In genomic region chr8:76346832-76347231, GRCm38 (mm10) we compare ENCODE assay signal across 13 mouse cellular contexts.
DNase-seq lines count a peak whose midpoint lies in the region; ATAC-seq and TF ChIP-seq lines count a peak whose summit lies in the region.
"Had no signal": no experiment of that assay in that cellular context is flagged by ENCODE, and none has a peak within 500 bp of the region (broad histone marks: within the 10 kb centered on the region; RNA-seq: fewer than 3 reads in every experiment).

No protein-coding gene starts in this region.

- H3K27ac ChIP-seq in forebrain, embryonic 16.5 days (ENCODE audit: low read length) = no peak overlapping the region
- no peak overlapping the region for H3K27ac ChIP-seq in forebrain, embryonic 13.5 days
- H3K27ac ChIP-seq in heart, embryonic 12.5 days (ENCODE audit: poor library complexity, severe bottlenecking) = no peak overlapping the region
- H3K27ac ChIP-seq in thymus, adult 2 months (ENCODE audit: control insufficient read depth, insufficient read depth, low read length) = no peak overlapping the region
- H3K27ac ChIP-seq: left cerebral cortex, adult 2 months; limb, embryonic 13.5 days; neural tube, embryonic 15.5 days had no signal

- 65% methylated on average over 1 of the region's 1 CpGs for WGBS in forebrain, embryonic 16.5 days
- 87% methylated on average over 1 of the region's 1 CpGs for WGBS in forebrain, embryonic 13.5 days
- 88% methylated on average over 1 of the region's 1 CpGs for WGBS in heart, embryonic 12.5 days
- WGBS in thymus, adult 2 months = 90% methylated on average over 1 of the region's 1 CpGs

- no peak overlapping the region for H3K4me2 ChIP-seq in forebrain, embryonic 16.5 days (ENCODE audit: low read length)
- no peak overlapping the region for H3K4me2 ChIP-seq in forebrain, embryonic 13.5 days
- no peak overlapping the region for H3K4me2 ChIP-seq in heart, embryonic 12.5 days
- H3K4me2 ChIP-seq: limb, embryonic 13.5 days; neural tube, embryonic 15.5 days had no signal

- no peak for TF ChIP-seq POLR2A in thymus, adult 2 months (IDR thresholded peaks at IDR 0.05; ENCODE audit: control insufficient read depth, extremely low read depth, insufficient read depth, low read length, poor library complexity)

- H3K4me1 ChIP-seq in forebrain, embryonic 16.5 days (replicated peaks; ENCODE audit: control insufficient read depth, insufficient read depth, low read length) = no peaks in the 10 kb centered on the region
- no peaks in the 10 kb centered on the region for H3K4me1 ChIP-seq in forebrain, embryonic 13.5 days
- H3K4me1 ChIP-seq in heart, embryonic 12.5 days (replicated peaks) = no peaks in the 10 kb centered on the region
- no peaks in the 10 kb centered on the region for H3K4me1 ChIP-seq in thymus, adult 2 months (replicated peaks; ENCODE audit: control insufficient read depth, insufficient read depth, low read length)
- H3K4me1 ChIP-seq: limb, embryonic 13.5 days; neural tube, embryonic 15.5 days had no signal

- ATAC-seq in forebrain, embryonic 16.5 days = peak; percentile 52; the same call in 1 of the 2 replicates
- ATAC-seq in forebrain, embryonic 13.5 days = no peak
- ATAC-seq in heart, embryonic 12.5 days (ENCODE audit: insufficient number of reproducible peaks, low FRiP score) = no peak
- ATAC-seq: CD4-positive, CD25-positive, alpha-beta regulatory T cell, adult 4 months had no signal

- no peaks in the 10 kb centered on the region for H3K9me3 ChIP-seq in forebrain, embryonic 16.5 days (ENCODE audit: control insufficient read depth, low read length)
- no peaks in the 10 kb centered on the region for H3K9me3 ChIP-seq in forebrain, embryonic 13.5 days (replicated peaks)
- H3K9me3 ChIP-seq in heart, embryonic 12.5 days (replicated peaks) = no peaks in the 10 kb centered on the region
- H3K9me3 ChIP-seq: limb, embryonic 13.5 days; neural tube, embryonic 15.5 days had no signal

- no peaks in the 10 kb centered on the region for H3K36me3 ChIP-seq in forebrain, embryonic 16.5 days (ENCODE audit: control insufficient read depth, insufficient read depth)
- no peaks in the 10 kb centered on the region for H3K36me3 ChIP-seq in forebrain, embryonic 13.5 days (ENCODE audit: poor library complexity, severe bottlenecking)
- H3K36me3 ChIP-seq in heart, embryonic 12.5 days = no peaks in the 10 kb centered on the region
- no peaks in the 10 kb centered on the region for H3K36me3 ChIP-seq in thymus, adult 2 months (ENCODE audit: control insufficient read depth, insufficient read depth, low read length)
- H3K36me3 ChIP-seq: limb, embryonic 13.5 days; neural tube, embryonic 15.5 days had no signal

- TF ChIP-seq CTCF in thymus, adult 2 months (IDR thresholded peaks at IDR 0.05; ENCODE audit: borderline replicate concordance, control insufficient read depth, extremely low read depth, insufficient read depth, low read length, poor library complexity) = no peak

- H3K9ac ChIP-seq in forebrain, embryonic 16.5 days (replicated peaks; ENCODE audit: low read depth, low read length) = no peak overlapping the region
- no peak overlapping the region for H3K9ac ChIP-seq in forebrain, embryonic 13.5 days
- H3K9ac ChIP-seq in heart, embryonic 12.5 days = no peak overlapping the region
- H3K9ac ChIP-seq: limb, embryonic 13.5 days; neural tube, embryonic 15.5 days had no signal

- H3K4me3 ChIP-seq in forebrain, embryonic 16.5 days (replicated peaks; ENCODE audit: low read length) = no peak overlapping the region
- no peak overlapping the region for H3K4me3 ChIP-seq in forebrain, embryonic 13.5 days
- no peak overlapping the region for H3K4me3 ChIP-seq in heart, embryonic 12.5 days
- no peak overlapping the region for H3K4me3 ChIP-seq in thymus, adult 2 months (ENCODE audit: control insufficient read depth, insufficient read depth, low read length)
- H3K4me3 ChIP-seq: left cerebral cortex, adult 2 months; limb, embryonic 13.5 days; neural tube, embryonic 15.5 days had no signal

- no peaks in the 10 kb centered on the region for H3K27me3 ChIP-seq in forebrain, embryonic 16.5 days (replicated peaks; ENCODE audit: control insufficient read depth, insufficient read depth, low read length)
- no peaks in the 10 kb centered on the region for H3K27me3 ChIP-seq in forebrain, embryonic 13.5 days
- no peaks in the 10 kb centered on the region for H3K27me3 ChIP-seq in heart, embryonic 12.5 days (replicated peaks)
- H3K27me3 ChIP-seq in thymus, adult 2 months (ENCODE audit: control insufficient read depth, insufficient read depth, low read length) = no peaks in the 10 kb centered on the region
- H3K27me3 ChIP-seq: limb, embryonic 13.5 days; neural tube, embryonic 15.5 days had no signal

- DNase-seq in heart, postnatal 4 days = peak; percentile 13
- peak; percentile 6 for DNase-seq in lung, postnatal 10 days
- DNase-seq in lung, postnatal 14 days = no peak
- DNase-seq in layer of hippocampus, postnatal 36 days = peak; percentile 10 to 24
- no peak for DNase-seq in thymus, adult 2 months
- DNase-seq: lung, adult 18-20 months had no signal

Comparison
In these comparisons a context has a peak if more than half of its experiments do, and no peak if none do; other contexts are left out.
1. DNase-seq: peak in heart, postnatal 4 days (single experiment), lung, postnatal 10 days (single experiment) and layer of hippocampus, postnatal 36 days (2 of 2); none in lung, postnatal 14 days (single experiment) and thymus, adult 2 months (single experiment).